Mouse (Mus musculus): ENCODE results near the gene Zdhhc18.

DNA sequence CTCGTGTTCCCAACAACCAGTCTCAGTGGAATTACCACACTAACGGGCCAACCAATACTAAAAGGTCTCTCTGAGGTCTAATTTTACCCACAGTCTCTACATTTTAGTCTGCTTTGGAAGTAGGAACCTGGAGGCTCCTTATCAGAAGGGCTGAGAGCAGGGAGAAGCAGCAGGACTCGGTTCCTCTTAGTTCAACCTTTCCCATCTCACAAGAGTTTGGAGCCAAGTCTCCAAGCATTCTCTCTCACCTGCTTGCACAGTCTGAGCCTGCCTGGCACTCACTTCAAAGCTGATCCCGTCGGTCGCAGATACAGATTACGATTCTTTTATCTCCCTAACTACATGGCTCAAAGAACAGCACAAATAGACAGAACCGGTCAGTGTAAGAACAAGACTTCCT is 13.0 kb upstream of the Zdhhc18 start:
- no peak for TF ChIP-seq CTCF (IDR thresholded peaks at IDR 0.05)
- no peak for TF ChIP-seq EP300 (IDR thresholded peaks at IDR 0.05)
